Mouse (Mus musculus): ENCODE data around the gene Nt5dc3. TPM values are rescaled to one million over a fixed set of nuclear protein-coding genes. Genes with fewer than 3 reads are reported as not detected.

Gene Nt5dc3
- polyA plus RNA-seq, 1 experiment = 13.7 TPM

DNA sequence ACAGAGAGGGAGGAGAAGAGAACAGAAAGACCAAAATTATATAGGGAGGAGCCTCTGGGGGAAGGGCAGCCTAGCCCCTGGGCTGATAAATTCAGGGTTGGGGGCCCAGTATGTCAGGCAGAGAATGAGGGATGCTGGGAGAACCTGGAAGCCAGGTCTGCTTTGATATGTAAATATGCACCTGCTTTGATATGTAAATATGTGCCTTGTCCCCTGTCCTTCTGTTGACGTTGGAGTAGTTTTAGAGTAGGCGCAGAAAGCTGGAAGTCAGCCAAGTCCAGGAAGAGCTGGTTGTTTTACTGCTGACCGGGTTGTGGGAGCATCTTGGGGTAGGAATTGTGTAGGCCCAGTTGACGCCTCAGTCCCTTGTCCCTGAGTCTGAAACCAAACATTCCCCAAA lies 9.0 kb upstream of the Nt5dc3 start:
- H3K79me2 ChIP-seq (ENCODE audit: control insufficient read depth, insufficient read depth) = no peaks in the 10 kb centered on the region
- H3K79me3 ChIP-seq (ENCODE audit: low read depth) = no peaks in the 10 kb centered on the region
- no peaks in the 10 kb centered on the region for H3K36me3 ChIP-seq (ENCODE audit: control insufficient read depth, insufficient read depth)
- no peaks in the 10 kb centered on the region for H3K27me3 ChIP-seq (ENCODE audit: control insufficient read depth, insufficient read depth, insufficient read length)
- no peak overlapping the region for H3ac ChIP-seq (ENCODE audit: control insufficient read depth, insufficient read length, low read depth)
- TF ChIP-seq USF1 (IDR thresholded peaks at IDR 0.05; ENCODE audit: low read depth) (no peak), FOSL1 (IDR thresholded peaks at IDR 0.05; ENCODE audit: insufficient read depth, low read length, poor library complexity, severe bottlenecking) (no peak), CTCF (IDR thresholded peaks at IDR 0.05; ENCODE audit: control insufficient read depth, insufficient read depth, insufficient read length) (no peak), MAX (IDR thresholded peaks at IDR 0.05) (no peak), CEBPB (IDR thresholded peaks at IDR 0.05; ENCODE audit: low read depth) (no peak), MYOG (IDR thresholded peaks at IDR 0.05; ENCODE audit: control insufficient read depth, extremely low read depth, insufficient read length) (no peak), MYOD1 (IDR thresholded peaks at IDR 0.05; ENCODE audit: control insufficient read depth, insufficient read length, low read depth) (no peak)
- no peak overlapping the region for H3K4me3 ChIP-seq (ENCODE audit: insufficient read depth, poor library complexity, severe bottlenecking)

- no peak overlapping the region for H3K4me3 ChIP-seq (ENCODE audit: insufficient read depth, poor library complexity, severe bottlenecking)
- H3ac ChIP-seq (ENCODE audit: control insufficient read depth, insufficient read length, low read depth) = no peak overlapping the region
- H3K36me3 ChIP-seq (ENCODE audit: control insufficient read depth, insufficient read depth) = no peaks in the 10 kb centered on the region
- no peaks in the 10 kb centered on the region for H3K27me3 ChIP-seq (ENCODE audit: control insufficient read depth, insufficient read depth, insufficient read length)
- TF ChIP-seq CTCF (IDR thresholded peaks at IDR 0.05; ENCODE audit: control insufficient read depth, insufficient read depth, insufficient read length) (no peak), MYOD1 (IDR thresholded peaks at IDR 0.05; ENCODE audit: control insufficient read depth, insufficient read length, low read depth) (no peak), USF1 (IDR thresholded peaks at IDR 0.05; ENCODE audit: low read depth) (no peak), CEBPB (IDR thresholded peaks at IDR 0.05; ENCODE audit: low read depth) (no peak)
- no peaks in the 10 kb centered on the region for H3K79me3 ChIP-seq (ENCODE audit: low read depth)
- H3K79me2 ChIP-seq (ENCODE audit: control insufficient read depth, insufficient read depth) = no peaks in the 10 kb centered on the region
Observed at GRCm38 (mm10) chr10:86771701-86772100, 7.1 kb upstream of the Nt5dc3 start.

- H3K36me3 ChIP-seq (ENCODE audit: control insufficient read depth, insufficient read depth) = no peaks in the 10 kb centered on the region
- H3K4me3 ChIP-seq (ENCODE audit: insufficient read depth, poor library complexity, severe bottlenecking) = no peak overlapping the region
- no peaks in the 10 kb centered on the region for H3K79me3 ChIP-seq (ENCODE audit: low read depth)
- no peak overlapping the region for H3ac ChIP-seq (ENCODE audit: control insufficient read depth, insufficient read length, low read depth)
- H3K27me3 ChIP-seq (ENCODE audit: control insufficient read depth, insufficient read depth, insufficient read length) = no peaks in the 10 kb centered on the region
- TF ChIP-seq MYOD1 (IDR thresholded peaks at IDR 0.05; ENCODE audit: control insufficient read depth, insufficient read length, low read depth) = peak; percentile 73
- TF ChIP-seq USF1 (IDR thresholded peaks at IDR 0.05; ENCODE audit: low read depth) = no peak
- TF ChIP-seq FOSL1 (IDR thresholded peaks at IDR 0.05; ENCODE audit: insufficient read depth, low read length, poor library complexity, severe bottlenecking) = peak; percentile 65
- TF ChIP-seq CTCF (IDR thresholded peaks at IDR 0.05; ENCODE audit: control insufficient read depth, insufficient read depth, insufficient read length) = no peak
- peak; percentile 62 for TF ChIP-seq MAX (IDR thresholded peaks at IDR 0.05)
- TF ChIP-seq CEBPB (IDR thresholded peaks at IDR 0.05; ENCODE audit: low read depth) = no peak
- no peak for TF ChIP-seq MYOG (IDR thresholded peaks at IDR 0.05; ENCODE audit: control insufficient read depth, extremely low read depth, insufficient read length)
- H3K79me2 ChIP-seq (ENCODE audit: control insufficient read depth, insufficient read depth) = no peaks in the 10 kb centered on the region
Observed at GRCm38 (mm10) chr10:86772231-86772631, 6.6 kb upstream of the Nt5dc3 start.

DNA sequence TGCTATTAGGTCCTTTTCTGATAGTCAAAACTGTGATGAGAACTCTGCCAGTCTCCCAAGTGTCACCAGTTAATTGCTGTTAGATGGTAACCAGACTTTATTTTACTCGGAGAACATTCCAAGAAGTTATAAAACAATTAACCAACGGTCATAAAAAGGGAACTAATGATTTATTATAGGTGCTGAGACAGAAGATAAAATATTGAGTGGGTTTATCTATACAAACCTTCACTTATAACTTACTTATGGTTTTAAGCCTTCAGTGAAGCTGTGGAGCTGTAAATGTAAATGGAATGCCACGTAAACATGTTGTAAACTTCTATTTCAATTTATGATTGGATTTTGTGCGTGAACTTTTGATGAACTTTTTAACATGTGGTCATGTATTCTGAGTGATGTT lies 5.4 kb upstream of the Nt5dc3 start:
- Histone ChIP-seq H3K36me3 (ENCODE audit: control insufficient read depth, insufficient read depth) (no peaks in the 10 kb centered on the region), H3K79me3 (ENCODE audit: low read depth) (no peaks in the 10 kb centered on the region), H3K4me3 (ENCODE audit: insufficient read depth, poor library complexity, severe bottlenecking) (no peak overlapping the region), H3ac (ENCODE audit: control insufficient read depth, insufficient read length, low read depth) (no peak overlapping the region), H3K27me3 (ENCODE audit: control insufficient read depth, insufficient read depth, insufficient read length) (no peaks in the 10 kb centered on the region), H3K79me2 (ENCODE audit: control insufficient read depth, insufficient read depth) (no peaks in the 10 kb centered on the region)
- TF ChIP-seq CTCF (IDR thresholded peaks at IDR 0.05; ENCODE audit: control insufficient read depth, insufficient read depth, insufficient read length) (no peak), FOSL1 (IDR thresholded peaks at IDR 0.05; ENCODE audit: insufficient read depth, low read length, poor library complexity, severe bottlenecking) (no peak), MYOG (IDR thresholded peaks at IDR 0.05; ENCODE audit: control insufficient read depth, extremely low read depth, insufficient read length) (no peak), CEBPB (IDR thresholded peaks at IDR 0.05; ENCODE audit: low read depth) (no peak)

GRCm38 (mm10) chr10:86776281-86776680 lies 2.5 kb upstream of the Nt5dc3 start:
- TF ChIP-seq MYOG (IDR thresholded peaks at IDR 0.05; ENCODE audit: control insufficient read depth, extremely low read depth, insufficient read length) (no peak), FOSL1 (IDR thresholded peaks at IDR 0.05; ENCODE audit: insufficient read depth, low read length, poor library complexity, severe bottlenecking) (no peak), USF1 (IDR thresholded peaks at IDR 0.05; ENCODE audit: low read depth) (no peak), CTCF (IDR thresholded peaks at IDR 0.05; ENCODE audit: control insufficient read depth, insufficient read depth, insufficient read length) (no peak), CEBPB (IDR thresholded peaks at IDR 0.05; ENCODE audit: low read depth) (no peak), MYOD1 (IDR thresholded peaks at IDR 0.05; ENCODE audit: control insufficient read depth, insufficient read length, low read depth) (no peak), MAX (IDR thresholded peaks at IDR 0.05) (no peak)

DNA sequence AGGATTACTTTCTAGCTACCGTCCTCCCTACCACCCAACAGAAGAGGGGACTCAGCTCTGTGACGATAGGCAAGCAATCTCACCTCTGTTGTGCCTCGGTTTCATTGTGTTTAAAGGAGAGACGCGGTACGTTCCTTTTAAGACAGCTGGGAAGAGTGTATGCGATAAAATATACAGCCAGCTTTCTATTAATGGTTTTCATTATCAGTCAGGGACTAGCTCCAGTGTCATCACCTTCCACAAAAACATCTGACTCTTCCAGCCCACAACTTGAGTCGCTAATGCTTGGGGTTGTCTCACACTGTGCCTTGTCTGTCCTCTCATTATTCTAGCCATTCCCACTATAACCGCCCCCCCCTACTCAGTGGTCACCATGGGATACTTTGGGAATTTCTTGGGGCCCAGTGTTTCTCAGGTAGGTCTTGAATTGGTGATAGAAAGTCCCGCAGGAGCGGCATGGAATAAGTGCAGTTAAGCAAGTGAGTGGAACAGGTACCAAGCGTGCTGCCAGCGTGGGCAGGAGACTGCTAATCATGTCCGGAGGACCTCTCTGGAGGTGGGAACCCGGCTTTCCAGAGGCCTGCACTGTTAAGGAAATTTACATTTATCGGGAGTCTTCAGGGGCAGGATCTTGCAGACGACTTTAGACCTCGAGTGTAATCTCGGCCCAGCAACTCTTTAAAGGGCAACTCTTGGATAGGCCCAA lies 1.0 kb upstream of the Nt5dc3 start:
- peaks cover 35% of the 10 kb centered on the region for H3K79me3 ChIP-seq (ENCODE audit: low read depth)
- no peak overlapping the region for H3K4me3 ChIP-seq (ENCODE audit: insufficient read depth, poor library complexity, severe bottlenecking)
- no peaks in the 10 kb centered on the region for H3K36me3 ChIP-seq (ENCODE audit: control insufficient read depth, insufficient read depth)
- peak overlapping the region; percentile 45 for H3ac ChIP-seq (ENCODE audit: control insufficient read depth, insufficient read length, low read depth)
- peaks cover 39% of the 10 kb centered on the region for H3K79me2 ChIP-seq (ENCODE audit: control insufficient read depth, insufficient read depth)
- TF ChIP-seq MAX (IDR thresholded peaks at IDR 0.05) = no peak
- no peak for TF ChIP-seq MYOD1 (IDR thresholded peaks at IDR 0.05; ENCODE audit: control insufficient read depth, insufficient read length, low read depth)
- TF ChIP-seq CEBPB (IDR thresholded peaks at IDR 0.05; ENCODE audit: low read depth) = no peak
- TF ChIP-seq MYOG (IDR thresholded peaks at IDR 0.05; ENCODE audit: control insufficient read depth, extremely low read depth, insufficient read length) = no peak
- TF ChIP-seq CTCF (IDR thresholded peaks at IDR 0.05; ENCODE audit: control insufficient read depth, insufficient read depth, insufficient read length) = no peak
- TF ChIP-seq FOSL1 (IDR thresholded peaks at IDR 0.05; ENCODE audit: insufficient read depth, low read length, poor library complexity, severe bottlenecking) = no peak
- no peak for TF ChIP-seq USF1 (IDR thresholded peaks at IDR 0.05; ENCODE audit: low read depth)
- no peaks in the 10 kb centered on the region for H3K27me3 ChIP-seq (ENCODE audit: control insufficient read depth, insufficient read depth, insufficient read length)

More at GRCm38 (mm10) chr10:86776281-86776680, 2.5 kb upstream of the Nt5dc3 start:
- H3K27me3 ChIP-seq (ENCODE audit: control insufficient read depth, insufficient read depth, insufficient read length) = no peaks in the 10 kb centered on the region
- peaks cover 24% of the 10 kb centered on the region for H3K79me2 ChIP-seq (ENCODE audit: control insufficient read depth, insufficient read depth)
- no peaks in the 10 kb centered on the region for H3K36me3 ChIP-seq (ENCODE audit: control insufficient read depth, insufficient read depth)
- H3K79me3 ChIP-seq (ENCODE audit: low read depth) = peaks cover 21% of the 10 kb centered on the region
- H3ac ChIP-seq (ENCODE audit: control insufficient read depth, insufficient read length, low read depth) = no peak overlapping the region
- H3K4me3 ChIP-seq (ENCODE audit: insufficient read depth, poor library complexity, severe bottlenecking) = no peak overlapping the region
